Mouse (Mus musculus): ENCODE measurements around the gene Nmbr.

DNA sequence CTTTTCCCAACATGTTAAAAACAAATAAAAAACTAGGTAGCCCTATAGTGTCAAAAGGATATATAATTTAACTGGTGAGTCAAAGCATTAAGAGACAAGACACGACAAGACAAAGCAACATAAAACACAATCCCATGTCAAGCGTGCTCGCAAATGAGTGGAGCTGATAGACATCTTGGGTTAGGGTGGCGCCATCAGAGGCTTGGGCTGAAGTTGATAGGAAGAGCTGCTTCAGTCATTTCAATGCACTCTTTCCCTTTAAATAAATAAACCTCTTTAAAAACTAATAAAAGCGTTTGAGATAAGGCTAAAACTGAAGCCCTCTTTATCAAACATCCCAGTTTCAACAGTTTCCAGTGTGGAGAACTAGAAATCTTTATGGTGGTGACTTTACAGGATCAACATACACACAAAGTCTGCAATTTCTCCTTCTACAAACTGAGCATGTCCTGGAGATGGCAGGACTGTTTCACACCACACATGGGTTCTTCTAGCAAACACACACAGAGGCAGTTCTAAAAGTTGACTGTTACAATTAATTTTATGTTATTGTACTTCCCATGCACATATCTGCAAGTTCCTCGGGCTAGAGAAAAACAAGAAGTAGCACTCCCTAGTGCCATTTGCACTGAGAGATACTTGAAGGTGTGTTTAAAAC, 16.5 kb upstream of the Nmbr start:
- TF ChIP-seq MAX (IDR thresholded peaks at IDR 0.05) (no peak), CTCF (IDR thresholded peaks at IDR 0.05; ENCODE audit: control insufficient read depth, insufficient read depth, insufficient read length) (no peak), USF1 (IDR thresholded peaks at IDR 0.05; ENCODE audit: low read depth) (no peak), MYOD1 (IDR thresholded peaks at IDR 0.05; ENCODE audit: control insufficient read depth, insufficient read length, low read depth) (no peak), MYOG (IDR thresholded peaks at IDR 0.05; ENCODE audit: control insufficient read depth, extremely low read depth, insufficient read length) (no peak), CEBPB (IDR thresholded peaks at IDR 0.05; ENCODE audit: low read depth) (no peak), FOSL1 (IDR thresholded peaks at IDR 0.05; ENCODE audit: insufficient read depth, low read length, poor library complexity, severe bottlenecking) (no peak)
